Mouse (Mus musculus): ENCODE results near the gene Slc38a3.

DNA sequence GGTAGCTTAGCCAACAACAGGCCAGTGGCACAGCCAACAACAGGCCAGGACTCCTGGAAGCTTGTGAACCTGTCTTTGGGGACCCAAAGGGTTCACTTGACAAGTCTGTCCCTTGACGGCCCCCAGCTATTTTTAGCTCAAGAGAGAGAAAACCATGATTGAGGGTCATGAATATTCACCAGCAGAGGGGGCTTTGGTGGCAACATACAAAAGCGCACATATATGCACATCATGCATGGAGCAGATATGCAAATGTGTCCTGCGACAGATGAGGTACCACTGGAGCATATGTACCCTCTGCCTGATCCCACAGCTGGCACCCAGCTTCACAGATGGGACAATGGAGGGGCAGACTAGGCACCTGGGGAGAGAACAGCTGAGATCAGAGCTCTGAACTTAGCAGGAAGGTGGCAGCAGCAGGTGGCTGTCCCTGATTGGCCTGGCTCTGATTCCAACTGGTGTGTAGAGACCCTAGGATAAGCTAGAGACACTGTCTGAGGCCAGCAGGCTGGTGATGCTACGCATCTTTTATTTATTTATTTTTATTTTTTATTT, 24.2 kb upstream of the Slc38a3 start:
- peak; percentile 48 for TF ChIP-seq CTCF (IDR thresholded peaks at IDR 0.05)
- TF ChIP-seq EP300 (IDR thresholded peaks at IDR 0.05), result no peak
